Mouse (Mus musculus) hindbrain, embryonic 14.5 days (tissue): ENCODE measurements at regions not wholly inside any gene's neighbourhood (a gene's known extent, or its start where the extent isn't known, plus 50 kb on each side); places are given as distances from the start of the nearest gene placed in this dataset.

Experiments used
- ATAC-seq: fragments of 200-750 bp; cut with Nextera tagmentation; 2 replicates; pipeline ENCODE4 v1.8.0; 2017; ENCODE audit warnings: moderate number of reproducible peaks, mild to moderate bottlenecking, moderate TSS enrichment, moderate library complexity; ENCODE audit not compliant: low FRiP score
- DNase-seq: peaks from one replicate; pipeline ENCODE4 v3.0.0-alpha.2; 2015; ENCODE audit warnings: low spot score
- H3K27ac ChIP-seq: fragments of 300-500 bp; sonication (generic); 2 replicates; pipeline ENCODE4 v1.5.1; 2014; ENCODE audit warnings: mild to moderate bottlenecking, moderate library complexity
- H3K27me3 ChIP-seq: fragments of 300-500 bp; sonication (generic); 2 replicates; pipeline ENCODE4 v1.6.1; 2014; ENCODE audit warnings: mild to moderate bottlenecking, low read length, mixed read lengths; ENCODE audit not compliant: control insufficient read depth, insufficient read depth
- H3K36me3 ChIP-seq: fragments of 300-500 bp; sonication (generic); replicated peaks from 2 replicates; pipeline ENCODE4 v1.6.1; 2014; ENCODE audit not compliant: control insufficient read depth, insufficient read depth
- H3K4me1 ChIP-seq: fragments of 300-500 bp; sonication (generic); replicated peaks from 2 replicates; pipeline ENCODE4 v1.6.1; 2014; ENCODE audit warnings: antibody characterized with exemption, low read length, mixed read lengths; ENCODE audit not compliant: control insufficient read depth, insufficient read depth
- H3K4me2 ChIP-seq: fragments of 300-500 bp; sonication (generic); replicated peaks from 2 replicates; pipeline ENCODE4 v1.6.1; 2014; ENCODE audit warnings: mild to moderate bottlenecking, moderate library complexity
- H3K4me3 ChIP-seq: fragments of 300-500 bp; sonication (generic); replicated peaks from 2 replicates; pipeline ENCODE4 v1.5.1; 2014; ENCODE audit warnings: mild to moderate bottlenecking, low read length
- H3K9ac ChIP-seq: fragments of 300-500 bp; sonication (generic); 2 replicates; pipeline ENCODE4 v1.6.1; 2014
- H3K9me3 ChIP-seq: fragments of 300-500 bp; sonication (generic); 2 replicates; pipeline ENCODE4 v1.6.1; 2016; ENCODE audit warnings: low read length; ENCODE audit not compliant: control insufficient read depth
- WGBS: fragments of 180-500 bp; shearing (Covaris S2); extraction: QIAGEN DNeasy Blood & Tissue Kit; methylation state at CpG from one replicate; pipeline ENCODE4 v1.1.7; 2014; 5-methylcytosine and 5-hydroxymethylcytosine counted together

DNA sequence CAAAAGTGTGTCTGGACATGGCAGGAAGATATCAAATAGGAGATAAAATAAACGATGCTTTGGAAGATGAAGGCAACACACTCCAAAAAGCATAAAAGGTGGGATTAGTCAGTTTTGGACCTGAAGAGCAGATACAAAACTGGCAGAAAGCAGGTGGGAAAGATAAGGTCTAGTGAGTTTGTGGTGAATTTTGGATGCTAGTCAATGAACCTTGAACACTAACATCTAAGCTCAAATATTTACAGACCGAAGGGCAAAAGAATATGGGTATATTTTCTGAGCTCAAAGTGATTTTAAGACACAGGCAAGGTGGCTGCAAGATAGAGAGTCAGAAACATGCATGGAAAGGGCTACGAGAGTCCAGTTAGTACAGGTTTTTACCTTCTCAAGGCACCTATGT lies 159.4 kb upstream of the Ntm start:
- Histone ChIP-seq H3K4me2 (no peak overlapping the region), H3K27me3 (no peaks in the 10 kb centered on the region), H3K27ac (no peak overlapping the region), H3K4me1 (no peaks in the 10 kb centered on the region), H3K9ac (no peak overlapping the region), H3K9me3 (no peaks in the 10 kb centered on the region), H3K36me3 (no peaks in the 10 kb centered on the region), H3K4me3 (no peak overlapping the region)
- DNase-seq (no peak), ATAC-seq (no peak)
- WGBS: 89% methylated on average over 3 of the region's 3 CpGs

DNA sequence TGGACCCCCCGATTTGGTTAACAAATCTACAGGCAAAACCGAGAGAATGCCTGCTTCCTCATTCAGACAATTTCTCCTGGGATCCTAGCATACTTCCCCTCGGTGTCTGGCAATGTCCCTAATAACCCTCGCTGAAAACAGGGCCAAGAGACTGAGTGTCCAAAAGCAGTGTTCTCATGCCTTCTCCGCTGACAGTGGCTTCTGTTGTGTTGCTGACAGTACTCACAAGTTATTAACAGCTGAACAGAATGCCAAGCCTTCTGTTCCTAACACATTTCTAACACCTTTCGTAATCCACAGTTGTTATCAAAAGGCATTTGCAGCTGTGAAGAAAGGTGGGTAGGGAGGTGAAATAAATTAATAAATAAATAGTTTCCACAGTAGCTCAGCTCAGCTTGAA lies 166.2 kb upstream of the Ntm start:
- Histone ChIP-seq H3K4me3 (no peak overlapping the region), H3K36me3 (no peaks in the 10 kb centered on the region), H3K27ac (no peak overlapping the region), H3K4me1 (no peaks in the 10 kb centered on the region), H3K4me2 (no peak overlapping the region), H3K9me3 (no peaks in the 10 kb centered on the region), H3K9ac (no peak overlapping the region), H3K27me3 (no peaks in the 10 kb centered on the region)
- WGBS: 59% methylated on average over 6 of the region's 6 CpGs
- DNase-seq (no peak), ATAC-seq (no peak)

DNA sequence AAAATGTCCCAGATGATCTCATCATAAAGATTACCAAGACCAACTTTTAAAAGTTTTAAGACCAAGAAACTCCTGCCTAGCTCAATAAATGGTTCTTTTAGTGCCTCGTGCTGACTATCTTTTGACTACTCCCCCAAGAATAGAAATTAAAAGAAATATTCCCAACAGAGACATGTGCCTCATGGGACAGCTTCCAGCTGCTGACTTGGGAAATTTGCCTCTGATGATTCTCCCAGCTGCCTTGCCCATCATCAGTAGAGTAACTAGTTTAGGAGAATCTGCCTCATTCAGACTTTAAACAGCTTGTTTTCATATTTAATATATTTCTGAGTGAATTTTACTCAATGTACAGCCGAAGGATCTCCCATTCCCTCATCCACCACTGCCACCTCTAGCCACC lies 168.7 kb upstream of the Ntm start:
- Histone ChIP-seq H3K36me3 (no peaks in the 10 kb centered on the region), H3K9ac (no peak overlapping the region), H3K9me3 (no peaks in the 10 kb centered on the region), H3K27me3 (no peaks in the 10 kb centered on the region), H3K4me2 (no peak overlapping the region), H3K4me3 (no peak overlapping the region), H3K27ac (no peak overlapping the region), H3K4me1 (no peaks in the 10 kb centered on the region)
- ATAC-seq (no peak), DNase-seq (no peak)
- 92% methylated on average over 2 of the region's 2 CpGs for WGBS

DNA sequence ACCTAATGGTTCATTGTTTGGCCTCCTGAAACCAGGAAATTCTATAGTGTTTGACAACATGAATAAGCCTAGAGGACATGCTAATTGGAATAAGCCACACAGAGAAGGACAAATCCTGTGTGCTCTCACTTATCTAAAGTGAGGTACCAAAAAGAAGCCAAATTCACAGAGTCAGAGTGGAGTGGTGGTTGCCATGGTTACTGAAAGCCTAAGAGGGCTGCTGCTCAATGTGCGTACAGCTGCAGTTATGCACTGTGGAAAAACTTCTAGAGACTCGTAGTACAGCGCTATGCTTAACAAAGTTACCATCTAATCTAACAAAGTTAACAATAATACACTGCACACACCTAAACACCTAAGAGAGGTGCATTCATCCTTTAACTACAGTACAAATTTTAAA lies 171.4 kb upstream of the Ntm start:
- H3K9me3 ChIP-seq: no peaks in the 10 kb centered on the region
- WGBS: 61% methylated on average over 3 of the region's 3 CpGs
- no peak overlapping the region for H3K9ac ChIP-seq
- no peak overlapping the region for H3K4me3 ChIP-seq
- ATAC-seq: 0 out of 2 replicates have a peak, but pooled peaks have one; percentile 21
- H3K36me3 ChIP-seq: no peaks in the 10 kb centered on the region
- peaks cover 4% of the 10 kb centered on the region; the same call in 1 of the 2 replicates for H3K4me1 ChIP-seq
- peak; percentile 50 for DNase-seq
- H3K4me2 ChIP-seq: no peak overlapping the region
- no peak overlapping the region for H3K27ac ChIP-seq
- H3K27me3 ChIP-seq: no peaks in the 10 kb centered on the region

DNA sequence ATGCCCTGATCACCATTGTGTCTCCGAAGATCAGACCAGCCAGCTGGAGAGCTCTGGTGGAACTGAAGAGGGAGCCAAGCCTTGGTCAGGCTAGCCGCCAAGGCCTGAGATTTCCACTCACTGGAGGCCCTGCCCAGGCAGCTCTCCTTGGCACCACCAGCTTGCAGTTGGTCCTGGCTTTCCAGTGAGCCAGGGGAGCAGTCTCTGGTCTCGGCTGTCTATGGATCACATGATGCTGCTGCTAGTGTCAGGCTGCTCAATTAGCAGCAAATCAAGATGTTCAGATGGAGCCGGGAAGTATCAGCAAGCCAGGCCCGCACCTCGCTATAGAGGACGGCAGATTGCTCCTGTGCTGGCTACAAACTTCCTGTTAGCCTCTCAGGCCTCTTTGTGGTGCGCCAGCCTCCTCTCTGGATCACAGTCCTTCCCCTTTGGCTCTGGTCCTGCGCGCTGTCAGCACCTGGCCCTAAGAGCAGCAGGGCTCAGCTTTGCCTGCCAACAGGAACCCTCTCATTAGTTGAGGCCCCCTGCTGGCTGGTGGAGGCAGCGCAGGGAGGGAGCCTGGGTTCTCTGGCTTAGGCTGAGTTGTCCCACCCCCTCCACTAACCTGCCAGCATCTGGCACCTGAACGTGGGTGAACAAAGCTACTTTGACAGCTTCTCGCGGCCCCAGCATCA lies 174.8 kb upstream of the Ntm start:
- Histone ChIP-seq H3K4me2 (0 out of 2 replicates have a peak overlapping the region, but pooled peaks have one; percentile 6), H3K9ac (no peak overlapping the region), H3K4me3 (no peak overlapping the region), H3K27me3 (no peaks in the 10 kb centered on the region), H3K9me3 (no peaks in the 10 kb centered on the region), H3K4me1 (peaks cover 4% of the 10 kb centered on the region; the same call in 1 of the 2 replicates), H3K36me3 (no peaks in the 10 kb centered on the region), H3K27ac (peak overlapping the region; percentile 17; the same call in 1 of the 2 replicates)
- DNase-seq (peak; percentile 75), ATAC-seq (peak; percentile 61; the same call in 1 of the 2 replicates)
- 24% methylated on average over 14 of the region's 14 CpGs for WGBS

DNA sequence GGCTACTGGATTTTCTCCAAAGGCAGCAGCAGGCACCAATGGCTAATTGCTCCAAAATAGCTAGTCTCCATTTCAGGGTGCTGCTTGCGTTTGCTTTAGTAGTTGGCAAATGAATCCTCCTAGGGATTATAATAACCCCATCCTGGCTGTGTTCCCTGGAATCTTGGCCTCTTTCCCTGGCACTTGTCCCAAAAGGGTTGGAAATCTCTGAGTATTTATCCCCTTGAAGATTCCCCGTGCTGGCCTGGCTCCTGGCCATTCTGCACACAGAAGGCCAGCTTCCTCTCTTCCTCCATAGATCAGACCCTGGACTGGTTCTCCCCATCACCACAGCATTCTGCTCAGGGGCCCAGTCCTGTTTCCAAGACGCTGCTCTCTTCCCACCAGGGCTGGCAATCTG lies 177.2 kb upstream of the Ntm start:
- Histone ChIP-seq H3K9ac (no peak overlapping the region), H3K27me3 (no peaks in the 10 kb centered on the region), H3K4me3 (no peak overlapping the region), H3K27ac (no peak overlapping the region), H3K4me2 (no peak overlapping the region), H3K4me1 (peaks cover 4% of the 10 kb centered on the region; the same call in 1 of the 2 replicates), H3K9me3 (no peaks in the 10 kb centered on the region), H3K36me3 (no peaks in the 10 kb centered on the region)
- 40% methylated on average over 3 of the region's 3 CpGs for WGBS
- peak; percentile 81 for ATAC-seq
- peak; percentile 88 for DNase-seq

DNA sequence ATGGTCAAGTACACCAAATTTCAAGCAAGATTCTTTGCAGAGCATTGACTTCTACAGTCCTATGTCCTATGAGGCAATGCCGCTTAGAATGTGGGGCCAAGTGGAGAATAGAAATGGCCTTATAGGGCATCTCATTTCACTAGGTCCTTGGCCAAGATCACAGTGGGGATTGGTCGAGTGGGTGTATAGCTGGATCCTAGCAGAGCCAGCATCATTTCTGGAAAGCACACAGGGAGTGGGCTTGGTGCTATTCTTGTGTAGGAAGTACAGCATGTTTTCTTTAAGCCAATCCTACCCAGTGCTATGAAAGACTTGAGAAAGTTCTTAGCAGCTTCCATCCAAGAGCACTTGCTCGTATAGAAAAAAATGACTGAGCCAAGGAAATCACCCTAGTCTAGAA lies 178.2 kb upstream of the Ntm start:
- no peaks in the 10 kb centered on the region for H3K9me3 ChIP-seq
- no peaks in the 10 kb centered on the region for H3K36me3 ChIP-seq
- ATAC-seq: no peak
- no peak overlapping the region for H3K27ac ChIP-seq
- H3K9ac ChIP-seq: no peak overlapping the region
- DNase-seq: no peak
- no peak overlapping the region for H3K4me3 ChIP-seq
- no peaks in the 10 kb centered on the region for H3K27me3 ChIP-seq
- H3K4me1 ChIP-seq: peaks cover 4% of the 10 kb centered on the region; the same call in 1 of the 2 replicates
- no peak overlapping the region for H3K4me2 ChIP-seq
- 91% methylated on average over 3 of the region's 3 CpGs for WGBS

DNA sequence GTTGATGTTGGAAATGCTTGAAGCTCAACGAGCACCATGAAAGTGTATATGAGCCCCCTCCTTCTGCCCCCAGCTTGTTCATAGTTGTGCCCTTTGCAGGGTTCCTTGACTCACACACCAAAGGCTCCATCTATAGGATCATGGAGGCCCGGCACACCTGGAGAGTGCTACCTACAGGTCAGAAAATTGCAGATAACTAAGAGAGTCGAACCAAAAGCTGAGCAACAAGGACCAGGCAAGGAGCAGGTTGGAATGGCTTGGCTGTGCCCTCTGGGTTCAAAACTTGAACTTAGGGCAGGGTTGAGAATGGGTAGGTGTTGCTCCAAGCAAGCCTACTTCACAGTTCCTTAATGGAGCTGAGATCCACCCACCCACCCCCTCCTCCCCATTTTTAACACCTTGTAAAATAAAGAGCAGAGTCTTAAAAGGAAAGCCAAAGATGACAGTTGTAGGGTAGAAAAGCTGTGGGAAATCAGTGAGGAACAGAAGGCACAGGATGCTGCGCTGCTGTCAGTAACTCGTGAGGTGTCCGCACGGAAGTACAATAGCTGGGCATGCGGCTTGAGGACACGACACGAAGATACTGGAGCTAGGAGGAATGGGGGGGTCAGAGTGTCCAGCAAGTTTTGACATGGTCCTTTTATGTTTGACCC lies 180.0 kb upstream of the Ntm start:
- Histone ChIP-seq H3K27ac (no peak overlapping the region), H3K4me3 (no peak overlapping the region), H3K9me3 (no peaks in the 10 kb centered on the region), H3K27me3 (no peaks in the 10 kb centered on the region), H3K36me3 (no peaks in the 10 kb centered on the region), H3K4me2 (no peak overlapping the region), H3K4me1 (no peaks in the 10 kb centered on the region), H3K9ac (no peak overlapping the region)
- ATAC-seq (no peak), DNase-seq (no peak)
- WGBS: 93% methylated on average over 10 of the region's 10 CpGs

DNA sequence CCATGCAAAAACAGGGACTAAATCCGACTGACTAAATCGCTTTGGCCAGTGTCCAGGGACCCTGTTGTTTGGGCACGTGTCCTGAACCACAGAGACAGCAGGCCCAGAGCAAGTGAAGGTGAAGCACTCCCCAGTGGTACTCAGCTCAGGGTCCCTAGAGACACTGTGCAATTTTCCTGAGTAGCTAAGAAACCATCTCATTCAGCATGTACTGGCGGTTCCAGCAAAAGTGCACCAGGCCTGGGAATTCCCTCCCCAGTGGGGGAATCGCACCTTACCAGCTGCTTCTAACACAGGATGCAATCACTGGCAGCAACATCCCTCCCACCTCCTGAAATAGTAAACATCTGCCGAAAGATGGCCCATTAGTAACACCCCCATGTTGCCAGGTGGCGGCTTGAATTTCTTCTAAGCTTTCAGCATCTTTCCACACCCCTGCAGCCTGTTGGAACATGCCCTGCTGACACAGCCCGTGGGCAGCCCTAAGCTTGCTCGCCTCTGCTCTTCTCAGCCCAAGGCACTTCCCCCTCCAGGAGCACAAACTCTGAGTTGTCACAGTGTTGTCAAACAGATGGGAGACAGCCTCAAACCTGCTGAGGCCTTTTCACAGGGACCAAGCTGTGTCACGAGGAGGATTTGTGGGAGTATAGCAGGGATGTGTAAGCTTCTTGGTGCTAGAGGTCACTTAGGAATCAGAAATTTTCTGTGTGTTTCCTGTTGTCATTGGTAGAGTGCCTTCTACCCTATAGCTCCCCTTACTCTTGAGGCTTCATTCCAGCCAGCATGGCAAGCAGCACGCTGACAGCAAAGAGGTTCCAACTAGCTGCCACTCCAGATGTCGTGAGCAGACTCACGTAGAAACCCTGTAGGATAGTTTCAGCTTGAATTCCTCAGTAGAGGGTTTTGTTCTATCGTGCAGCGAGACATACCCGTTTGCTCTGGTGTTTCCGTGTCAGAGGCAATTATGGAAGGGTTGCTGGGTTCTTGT lies 186.8 kb upstream of the Ntm start:
- Histone ChIP-seq H3K4me1 (peaks cover 6% of the 10 kb centered on the region), H3K27me3 (no peaks in the 10 kb centered on the region), H3K9ac (no peak overlapping the region), H3K27ac (no peak overlapping the region), H3K4me2 (no peak overlapping the region), H3K4me3 (no peak overlapping the region), H3K9me3 (no peaks in the 10 kb centered on the region), H3K36me3 (no peaks in the 10 kb centered on the region)
- 0 out of 2 replicates have a peak, but pooled peaks have one; percentile 27 for ATAC-seq
- WGBS: 51% methylated on average over 17 of the region's 17 CpGs
- DNase-seq: no peak
